In genomic region chr10:94313146-94313545, GRCm38 (mm10) we compare ENCODE assay signal across 27 mouse cellular contexts. TPM values are rescaled to one million over a fixed set of nuclear protein-coding genes. Genes with fewer than 3 reads are reported as not detected.
DNase-seq lines count a peak whose midpoint lies in the region; ATAC-seq and TF ChIP-seq lines count a peak whose summit lies in the region.
"Had no signal": no experiment of that assay in that cellular context is flagged by ENCODE, and none has a peak within 500 bp of the region (broad histone marks: within the 10 kb centered on the region; RNA-seq: fewer than 3 reads in every experiment).

No protein-coding gene starts in this region.

- H3K4me2 ChIP-seq in kidney, embryonic 15.5 days, result no peak overlapping the region

- peaks cover 15% of the 10 kb centered on the region for H3K4me1 ChIP-seq in kidney, embryonic 15.5 days

- no peak for TF ChIP-seq CTCF in left cerebral cortex, adult 2 months (IDR thresholded peaks at IDR 0.05)

- no peak for ATAC-seq in kidney, embryonic 15.5 days (replicated peaks; ENCODE audit: low FRiP score)
- ATAC-seq: intestine, embryonic 16.5 days had no signal

- peaks cover 40% of the 10 kb centered on the region for H3K27me3 ChIP-seq in kidney, embryonic 15.5 days

- no peak overlapping the region for H3K27ac ChIP-seq in kidney, embryonic 15.5 days
- H3K27ac ChIP-seq in left cerebral cortex, adult 2 months, result no peak overlapping the region
- H3K27ac ChIP-seq: heart, adult 2 months; midbrain, embryonic 12.5 days; stomach, postnatal 0 days had no signal

- 89% methylated on average over 4 of the region's 4 CpGs for WGBS in kidney, embryonic 15.5 days

- no peak overlapping the region for H3K4me3 ChIP-seq in kidney, embryonic 15.5 days (replicated peaks)
- H3K4me3 ChIP-seq in left cerebral cortex, adult 2 months, result no peak overlapping the region
- H3K4me3 ChIP-seq: erythroblast, embryonic 14.5 days had no signal

- H3K36me3 ChIP-seq in kidney, embryonic 15.5 days, result no peaks in the 10 kb centered on the region
- H3K36me3 ChIP-seq: midbrain, embryonic 12.5 days had no signal

- intact Hi-C loops in left cerebral cortex, adult 2 months (cut with DNase I), result no loop called here

- H3K9me3 ChIP-seq in kidney, embryonic 15.5 days (replicated peaks), result no peaks in the 10 kb centered on the region
- H3K9me3 ChIP-seq: midbrain, embryonic 12.5 days had no signal

- no peak overlapping the region for H3K9ac ChIP-seq in kidney, embryonic 15.5 days

- peak; percentile 65 for DNase-seq in kidney, adult 11 months
- DNase-seq in urinary bladder, postnatal 14 days (ENCODE audit: low spot score), result peak; percentile 16
- DNase-seq in urinary bladder, postnatal 4 days (ENCODE audit: low spot score in 2 of 2), result no peak
- peak; percentile 40 for DNase-seq in kidney, postnatal 10 days
- no peak for DNase-seq in spleen, adult 12 weeks (ENCODE audit: low spot score)
- DNase-seq in left cerebral cortex, adult 2 months (ENCODE audit: extremely low spot score in 1 of 2, low spot score in 2 of 2), result no peak
- DNase-seq: adrenal gland, postnatal 10 days; cerebellum, adult 9-10 months; gastrocnemius, postnatal 14 days; heart, adult 2 months; heart, postnatal 36 days; liver; right cerebral cortex, postnatal 4 days; thymus, postnatal 36 days had no signal

RNA-seq across cellular contexts. Expression of gene Tmcc3, which starts 1.4 kb away (rescaled TPM):
- 7.4 and 7.8 TPM in 2 replicates for polyA plus RNA-seq in kidney, embryonic 15.5 days (2015; fragmentation: Nextera tagmentation; extraction: Ambion mirVana)
- total RNA-seq in left cerebral cortex, adult 2 months (2021), result 10 to 100 TPM; 20.2 to 27.2 TPM

RNA-seq across cellular contexts. Expression of gene Gm4792, which starts 14.6 kb away (rescaled TPM):
- polyA plus RNA-seq in kidney, embryonic 15.5 days (2015; fragmentation: Nextera tagmentation; extraction: Ambion mirVana), result not detected in 2 replicates
- not detected for total RNA-seq in left cerebral cortex, adult 2 months (2021)
- total RNA-seq: adrenal gland, postnatal 10 days; common myeloid progenitor, adult 5-6 weeks; gastrocnemius, postnatal 14 days; heart, adult 2 months; heart, postnatal 36 days; layer of hippocampus, adult 8-10 months; left cerebral cortex, adult 18-20 months; left cerebral cortex, postnatal 4 days had no signal
- polyA plus RNA-seq: embryonic facial prominence, embryonic 11.5 days; erythroblast, embryonic 14.5 days; heart, adult 2 months; heart, embryonic 14.5 days; intestine, embryonic 16.5 days; liver, embryonic 16.5 days; lung, postnatal 0 days had no signal

Comparison
In these comparisons a context has a peak if more than half of its experiments do, and no peak if none do; other contexts are left out.
1. DNase-seq: peak in kidney, adult 11 months (single experiment), urinary bladder, postnatal 14 days (single experiment) and kidney, postnatal 10 days (single experiment); none in urinary bladder, postnatal 4 days (0 of 2), spleen, adult 12 weeks (single experiment) and left cerebral cortex, adult 2 months (0 of 2).